Mouse (Mus musculus): ENCODE measurements at regions not wholly inside any gene's neighbourhood (a gene's known extent, or its start where the extent isn't known, plus 50 kb on each side); places are given as distances from the start of the nearest gene placed in this dataset.

DNA sequence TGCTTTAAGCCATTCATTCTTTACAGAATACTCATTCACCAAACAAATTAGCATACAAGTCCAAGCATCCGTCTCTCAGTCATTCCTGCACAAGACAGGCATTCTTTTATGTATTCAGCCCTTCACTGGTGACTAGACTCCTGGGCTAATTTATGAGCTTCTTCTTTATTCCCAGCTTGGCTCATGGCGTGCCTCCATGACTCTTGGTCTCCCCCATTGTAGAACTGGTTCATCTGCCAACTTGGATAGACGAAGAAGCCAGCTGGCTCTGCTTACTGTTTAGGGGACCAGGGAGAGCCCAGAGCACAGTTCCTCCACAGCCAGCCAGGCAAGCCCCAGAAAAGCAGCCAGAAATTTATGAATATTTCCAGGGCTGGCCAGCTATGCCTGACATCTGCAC lies 421.2 kb upstream of the N6amt1 start:
- TF ChIP-seq POLR2A (IDR thresholded peaks at IDR 0.05; ENCODE audit: control insufficient read depth, low read depth, low read length) (no peak), CTCF (IDR thresholded peaks at IDR 0.05; ENCODE audit: control insufficient read depth, insufficient read depth, insufficient replicate concordance, low read depth, low read length) (no peak)
